Mouse (Mus musculus): ENCODE data around the gene March6.

The March6 gene

DNA sequence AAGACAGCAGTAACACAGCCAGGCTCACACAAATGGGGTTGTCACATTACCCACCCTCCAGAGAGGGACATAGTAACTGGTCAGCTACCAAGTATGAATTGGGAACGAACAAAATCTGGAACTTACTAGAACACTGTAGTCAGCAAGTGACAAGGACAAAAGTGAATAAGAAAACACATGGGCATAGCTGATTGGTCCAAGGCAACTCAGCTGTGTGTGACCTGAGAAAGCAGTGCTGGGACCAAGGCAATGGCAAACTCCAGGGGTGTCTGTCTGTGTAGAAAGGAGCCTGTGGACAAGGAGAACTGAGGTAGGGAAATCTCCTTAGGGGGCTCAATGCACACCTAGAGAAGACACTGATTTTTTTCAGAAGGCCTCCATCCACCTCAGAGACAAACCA lies 19.1 kb downstream of the March6 start:
- no peak for DNase-seq (ENCODE audit: low spot score in 2 of 2)

- DNase-seq (ENCODE audit: low spot score in 2 of 2) = no peak
Observed at GRCm38 (mm10) chr15:31511406-31511771, 19.5 kb downstream of the March6 start.

DNA sequence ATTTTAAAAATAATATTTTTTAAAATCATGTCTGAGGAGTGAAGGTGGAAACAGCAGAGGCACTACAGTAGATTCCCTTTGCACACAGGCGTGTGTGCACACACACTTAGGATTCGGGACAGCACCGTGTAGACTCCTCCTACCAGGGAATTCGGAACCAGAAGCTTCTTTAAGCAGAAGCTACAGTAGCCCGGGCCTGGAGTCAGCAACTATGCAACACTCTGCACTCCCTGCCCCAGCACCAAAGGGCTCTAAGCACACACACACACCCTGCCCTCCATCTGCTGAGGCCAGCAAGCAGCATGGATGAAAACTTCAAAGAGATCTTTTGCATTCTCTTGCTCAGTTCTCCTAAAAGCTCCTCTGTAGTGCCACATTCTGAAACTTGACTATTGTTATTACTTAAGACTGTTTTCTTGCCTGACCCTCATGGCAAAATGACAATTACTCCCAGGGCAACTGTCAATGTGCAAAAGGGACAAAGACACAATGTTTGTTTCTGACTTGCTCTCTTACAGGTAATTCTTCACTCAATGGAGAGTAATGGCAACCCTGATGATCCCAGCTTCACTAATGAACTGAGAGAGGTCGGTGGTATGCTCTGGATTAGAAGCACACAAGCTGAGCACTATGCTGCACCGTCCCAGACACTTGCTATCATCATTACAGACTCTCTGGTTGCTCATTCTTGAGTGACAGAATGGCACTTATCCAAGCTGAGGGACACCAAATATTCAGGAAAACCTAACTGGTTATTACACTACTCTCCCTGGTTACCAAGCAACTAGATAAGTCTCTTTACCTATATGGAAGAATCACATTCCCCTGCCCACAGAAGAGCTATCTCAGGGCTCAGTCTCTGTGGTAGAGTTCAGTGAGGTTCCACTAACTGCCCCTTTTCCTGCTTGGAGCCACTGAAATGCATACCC lies 20.1 kb downstream of the March6 start:
- DNase-seq (ENCODE audit: low spot score in 2 of 2) = no peak

DNA sequence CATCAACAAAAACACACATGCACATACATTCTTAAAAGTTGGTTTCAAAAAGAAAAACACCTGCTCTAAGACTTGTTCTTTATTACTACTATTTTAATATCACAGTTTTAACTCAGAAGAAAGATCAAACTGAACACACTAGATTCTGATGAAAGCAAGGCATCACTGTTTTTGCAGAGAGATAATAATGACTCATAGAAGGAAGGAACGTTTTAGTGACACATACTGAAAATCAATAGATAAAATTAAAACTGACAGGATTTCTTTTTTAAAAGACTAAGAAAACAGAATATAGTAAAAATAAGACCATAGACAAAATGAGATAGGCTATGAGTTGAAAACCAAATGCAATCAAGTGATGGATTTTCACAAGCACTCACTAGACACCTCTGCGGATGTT lies 25.8 kb downstream of the March6 start:
- DNase-seq (ENCODE audit: low spot score in 2 of 2) = no peak

GRCm38 (mm10) chr15:31503447-31503846 lies 27.4 kb downstream of the March6 start:
- DNase-seq (ENCODE audit: low spot score in 2 of 2) = no peak

DNA sequence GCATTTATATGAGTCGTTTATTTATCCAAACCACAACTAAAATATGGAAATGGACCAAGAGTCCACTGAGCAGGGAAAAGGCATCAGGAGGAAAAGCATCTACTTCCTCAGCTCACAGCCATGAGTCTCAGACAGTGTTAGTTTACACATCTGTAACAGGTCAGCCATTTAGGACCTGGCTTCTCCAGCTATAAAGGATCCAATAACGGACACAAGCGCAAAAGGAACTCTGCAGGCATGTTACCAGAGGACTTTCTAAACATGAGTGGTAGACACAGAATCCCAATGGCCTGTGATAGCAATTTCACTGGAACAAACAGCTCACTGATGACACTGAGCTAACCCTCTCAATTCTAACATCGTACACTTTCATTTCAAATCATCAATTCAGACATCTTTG lies 27.9 kb downstream of the March6 start:
- no peak for DNase-seq (ENCODE audit: low spot score in 2 of 2)

- no peak for DNase-seq (ENCODE audit: low spot score in 2 of 2)
Observed at GRCm38 (mm10) chr15:31502313-31502712, 28.5 kb downstream of the March6 start.

GRCm38 (mm10) chr15:31494803-31495202 lies 36.0 kb downstream of the March6 start:
- DNase-seq (ENCODE audit: low spot score in 2 of 2) = no peak

DNA sequence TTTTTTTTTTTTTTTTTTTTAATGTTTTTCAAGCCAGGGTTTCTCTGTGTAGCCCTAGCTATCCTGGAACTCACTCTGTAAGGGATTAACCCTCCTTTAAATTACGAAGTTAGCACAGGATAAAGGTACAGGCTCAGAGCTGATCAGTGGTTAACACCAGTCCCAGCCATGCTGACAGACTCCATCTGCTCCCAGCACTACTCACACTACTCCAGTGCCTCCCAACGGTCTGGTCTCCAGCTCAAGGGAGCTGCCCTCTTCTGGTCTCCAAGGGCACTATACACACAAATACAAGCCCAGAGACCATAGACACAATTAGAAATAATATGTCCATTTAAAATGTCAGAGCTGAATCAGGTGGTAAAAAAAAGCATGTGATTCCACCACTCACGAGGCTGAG lies 36.5 kb downstream of the March6 start:
- DNase-seq (ENCODE audit: low spot score in 2 of 2) = no peak

- DNase-seq (ENCODE audit: low spot score in 2 of 2) = no peak
Observed at GRCm38 (mm10) chr15:31487407-31487806, 43.4 kb downstream of the March6 start.

DNA sequence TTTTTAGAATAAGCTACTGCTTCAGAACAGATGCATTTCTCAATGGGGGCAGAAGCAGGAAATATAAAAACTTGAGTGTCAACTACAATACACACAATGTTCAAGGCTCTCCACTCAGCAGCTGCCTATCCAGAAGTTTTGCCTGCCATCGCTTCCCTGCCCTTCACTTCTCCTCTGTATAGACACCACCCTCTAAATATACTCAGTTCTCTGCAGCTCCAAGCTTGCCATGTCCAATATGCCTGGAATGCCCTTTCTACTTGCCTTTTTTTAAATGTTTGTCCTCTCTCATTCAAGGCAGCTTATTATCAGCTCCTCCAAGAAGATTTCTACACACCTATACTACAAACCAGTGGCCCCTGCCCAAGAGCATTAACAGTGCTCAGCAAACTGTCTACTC lies 54.2 kb downstream of the March6 start:
- DNase-seq (ENCODE audit: low spot score in 2 of 2) = no peak

GRCm38 (mm10) chr15:31472645-31473574 lies 57.9 kb downstream of the March6 start:
- DNase-seq (ENCODE audit: low spot score in 2 of 2) = no peak

DNA sequence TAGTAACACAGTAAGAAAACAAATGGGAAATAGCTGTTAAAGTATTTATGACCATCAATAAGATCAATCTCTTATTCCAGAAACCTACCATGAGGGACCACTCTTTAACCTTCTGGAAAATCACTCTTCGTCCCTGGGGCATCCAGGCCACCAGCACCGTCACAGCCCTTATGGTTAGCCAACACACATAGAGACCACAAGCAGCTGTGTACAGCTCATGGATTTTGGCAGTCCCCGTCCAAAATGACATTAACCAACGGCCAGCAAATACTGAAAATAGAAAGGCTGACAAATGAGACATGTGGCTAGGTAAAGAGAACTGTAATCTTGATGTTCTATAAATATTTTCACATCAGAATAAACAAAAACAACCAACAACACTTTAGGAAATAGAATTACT lies 59.3 kb downstream of the March6 start:
- no peak for DNase-seq (ENCODE audit: low spot score in 2 of 2)

- DNase-seq (ENCODE audit: low spot score in 2 of 2) = no peak
Observed at GRCm38 (mm10) chr15:31469497-31469896, 61.4 kb downstream of the March6 start.

DNA sequence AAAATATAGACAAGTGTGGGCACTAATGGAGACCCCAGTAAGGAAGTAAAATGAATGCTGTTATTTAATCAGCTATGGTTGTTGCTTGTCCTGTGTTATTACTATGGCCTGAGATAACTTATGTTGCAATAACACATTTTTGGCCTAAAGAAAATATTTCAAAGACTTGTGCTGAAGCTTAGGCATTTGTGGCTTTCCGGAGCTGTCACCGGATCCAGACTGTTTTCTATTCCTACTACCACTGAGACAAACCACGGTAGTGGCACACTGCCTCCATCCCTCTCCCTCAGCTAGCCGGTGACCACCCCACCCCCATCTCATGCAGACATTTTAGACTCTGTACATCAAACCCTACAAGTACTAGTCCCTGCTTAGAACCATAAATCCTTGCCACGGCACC lies 62.0 kb downstream of the March6 start:
- DNase-seq (ENCODE audit: low spot score in 2 of 2) = no peak

DNA sequence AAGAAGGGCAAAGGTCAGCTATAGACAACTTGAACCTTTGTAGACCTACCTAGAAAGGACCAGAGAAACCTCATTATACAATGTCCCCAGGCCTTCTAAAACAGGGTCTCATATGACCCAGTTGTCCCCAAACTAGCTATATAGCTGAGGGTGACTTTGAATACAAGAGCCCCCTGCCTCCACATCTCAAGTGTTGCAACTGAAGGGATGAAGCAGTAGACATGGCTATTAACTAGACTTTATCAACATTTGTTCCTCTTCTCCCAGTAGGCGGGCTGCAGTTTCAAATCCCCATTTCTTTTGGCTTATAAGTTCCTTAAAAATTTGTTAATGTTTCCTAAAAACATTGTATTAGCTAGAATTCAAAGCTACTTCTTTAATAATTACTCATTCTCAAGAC lies 64.1 kb downstream of the March6 start:
- DNase-seq (ENCODE audit: low spot score in 2 of 2) = no peak

GRCm38 (mm10) chr15:31466295-31466694 lies 64.6 kb downstream of the March6 start:
- DNase-seq (ENCODE audit: low spot score in 2 of 2) = no peak

DNA sequence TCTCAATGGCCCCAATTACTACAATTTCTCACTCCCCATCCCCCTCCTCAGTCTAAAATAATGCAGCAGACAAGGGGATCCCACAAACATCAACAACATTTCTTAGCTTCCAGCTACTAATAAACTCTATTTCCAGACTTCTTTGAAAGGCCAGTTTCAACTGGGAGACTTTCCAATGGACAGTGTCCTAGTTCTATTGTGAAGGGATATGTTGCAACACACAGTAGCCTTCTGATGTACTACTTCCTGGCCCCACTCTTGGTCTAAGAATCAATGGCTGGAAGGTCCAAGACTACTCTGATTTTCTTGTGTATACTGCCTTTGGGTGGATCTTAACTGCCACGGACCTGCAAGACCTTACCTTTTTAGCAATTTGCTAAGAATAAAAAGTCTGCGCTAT lies 65.0 kb downstream of the March6 start:
- DNase-seq (ENCODE audit: low spot score in 2 of 2) = no peak

DNA sequence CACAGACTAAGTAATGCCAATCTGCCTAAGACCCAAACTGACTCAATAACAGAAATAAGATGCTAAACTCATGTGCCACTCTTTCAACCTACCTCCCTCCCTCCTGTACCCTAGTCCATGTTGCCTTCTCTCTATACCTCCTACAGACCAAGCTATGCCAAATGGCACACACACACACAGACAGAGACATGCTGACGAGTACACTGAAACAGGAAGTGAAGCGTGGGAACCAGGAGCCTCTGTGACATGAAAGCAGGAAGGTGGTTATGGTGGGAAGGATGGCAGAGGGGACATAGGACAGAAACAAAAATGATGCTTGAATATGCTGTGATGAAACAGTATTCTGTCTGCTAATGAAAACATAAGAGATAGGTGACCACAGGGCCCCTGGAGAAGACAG lies 70.3 kb downstream of the March6 start:
- DNase-seq (ENCODE audit: low spot score in 2 of 2) = no peak

- DNase-seq (ENCODE audit: low spot score in 2 of 2) = no peak
Observed at GRCm38 (mm10) chr15:31458081-31458480, 72.8 kb downstream of the March6 start.

- DNase-seq (ENCODE audit: low spot score in 2 of 2) = no peak
Observed at GRCm38 (mm10) chr15:31456381-31456780, 74.5 kb downstream of the March6 start.

DNA sequence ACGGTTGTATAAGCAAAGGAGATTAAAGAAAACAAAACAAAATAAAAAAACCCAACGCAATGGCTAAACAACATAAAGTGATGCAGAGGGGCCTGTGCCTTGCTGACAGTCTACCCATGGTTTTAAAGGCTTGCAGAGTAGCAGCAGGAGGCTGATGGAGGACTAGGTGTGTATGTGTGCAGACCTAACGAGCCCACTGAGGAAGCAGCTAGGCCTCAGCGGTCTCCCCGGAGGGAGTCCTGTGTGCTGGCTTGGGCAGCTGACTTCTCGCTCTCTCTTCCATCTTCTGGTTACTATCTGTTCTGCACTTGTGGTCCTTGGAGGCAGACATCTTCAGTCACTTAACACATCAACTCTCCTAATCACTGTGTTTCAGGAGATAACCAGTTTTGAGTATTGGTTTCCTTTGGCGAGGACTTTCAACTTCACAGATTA lies 76.0 kb downstream of the March6 start:
- no peak for DNase-seq (ENCODE audit: low spot score in 2 of 2)
